18 mouse cellular contexts compared by ENCODE assay signal in the genomic region with DNA sequence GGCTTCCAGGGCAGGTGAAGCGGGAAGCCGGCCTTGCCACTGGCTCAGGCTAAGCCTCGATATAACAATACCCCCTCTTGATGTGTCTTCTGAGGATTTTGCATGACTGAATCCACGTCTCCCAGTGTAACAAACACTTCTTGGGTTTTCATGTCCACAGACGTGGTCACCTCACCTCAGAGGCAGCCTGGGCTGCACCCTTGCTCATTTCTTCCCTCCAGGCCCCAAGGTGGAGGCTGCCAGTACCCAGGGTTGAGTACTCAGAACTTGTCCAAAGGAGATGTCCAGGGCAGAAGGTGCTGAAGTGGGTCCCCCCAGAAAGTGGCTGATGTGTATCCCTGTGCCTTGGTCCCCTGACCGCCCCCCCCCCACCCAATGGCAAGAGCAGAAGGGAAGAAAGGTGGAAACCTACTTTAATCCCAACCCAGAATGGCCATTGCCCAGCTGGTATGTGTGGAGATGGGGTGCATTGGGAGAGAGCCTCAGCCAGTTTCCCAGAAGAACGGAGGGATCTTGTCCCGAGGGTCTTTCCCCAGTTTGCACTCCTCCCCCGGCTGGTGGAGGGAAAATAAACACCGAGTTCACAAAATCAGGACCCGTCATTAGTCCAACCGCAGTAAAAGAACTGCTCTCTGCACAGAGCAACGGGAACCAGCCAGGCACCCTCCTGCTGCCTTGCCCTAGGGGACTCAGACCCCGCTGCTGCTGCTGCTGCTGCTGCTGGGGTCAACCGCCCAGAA. TPM values are rescaled to one million over a fixed set of nuclear protein-coding genes. Genes with fewer than 3 reads are reported as not detected.
DNase-seq lines count a peak whose midpoint lies in the region; ATAC-seq and TF ChIP-seq lines count a peak whose summit lies in the region.
"Had no signal": no experiment of that assay in that cellular context is flagged by ENCODE, and none has a peak within 500 bp of the region (broad histone marks: within the 10 kb centered on the region; RNA-seq: fewer than 3 reads in every experiment).

No protein-coding gene starts in this region.

- H3K4me1 ChIP-seq in heart, embryonic 11.5 days (ENCODE audit: control insufficient read depth, insufficient read depth, low read length), result peaks cover 19% of the 10 kb centered on the region
- peaks cover 5% of the 10 kb centered on the region for H3K4me1 ChIP-seq in lung, postnatal 0 days (ENCODE audit: insufficient read depth, low read depth, low read length)
- H3K4me1 ChIP-seq in intestine, embryonic 14.5 days (replicated peaks; ENCODE audit: control insufficient read depth, insufficient read depth, low read length), result peaks cover 38% of the 10 kb centered on the region
- H3K4me1 ChIP-seq in stomach, embryonic 16.5 days (ENCODE audit: control insufficient read depth, insufficient read depth, low read length), result peaks cover 19% of the 10 kb centered on the region; the same call in 1 of the 2 replicates

- peaks cover 96% of the 10 kb centered on the region for H3K27me3 ChIP-seq in heart, embryonic 11.5 days (ENCODE audit: control insufficient read depth, insufficient read depth, low read length)
- H3K27me3 ChIP-seq in lung, postnatal 0 days (replicated peaks; ENCODE audit: insufficient read depth, low read length), result 0 out of 2 replicates have a peak, but pooled peaks cover 14% of the 10 kb centered on the region
- peaks cover 55% of the 10 kb centered on the region for H3K27me3 ChIP-seq in intestine, embryonic 14.5 days (replicated peaks; ENCODE audit: control insufficient read depth, insufficient read depth, low read length)
- peaks cover 37% of the 10 kb centered on the region for H3K27me3 ChIP-seq in stomach, embryonic 16.5 days (ENCODE audit: control insufficient read depth, insufficient read depth, low read length)

- H3K9me3 ChIP-seq in heart, embryonic 11.5 days (replicated peaks; ENCODE audit: control insufficient read depth, low read length), result no peaks in the 10 kb centered on the region
- H3K9me3 ChIP-seq in lung, postnatal 0 days (ENCODE audit: low read length), result no peaks in the 10 kb centered on the region
- no peaks in the 10 kb centered on the region for H3K9me3 ChIP-seq in intestine, embryonic 14.5 days (ENCODE audit: control insufficient read depth, low read length)
- H3K9me3 ChIP-seq in stomach, embryonic 16.5 days (replicated peaks; ENCODE audit: control insufficient read depth, low read length), result no peaks in the 10 kb centered on the region

- TF ChIP-seq EP300 in lung, postnatal 0 days (IDR thresholded peaks at IDR 0.05), result no peak

- WGBS in heart, embryonic 11.5 days (ENCODE audit: insufficient replicate concordance), result 1% methylated on average over 15 of the region's 15 CpGs
- WGBS in lung, postnatal 0 days, result 18% methylated on average over 14 of the region's 15 CpGs
- WGBS in intestine, embryonic 14.5 days, result 11% methylated on average over 15 of the region's 15 CpGs
- WGBS in stomach, embryonic 16.5 days, result 7% methylated on average over 15 of the region's 15 CpGs

- H3K9ac ChIP-seq in heart, embryonic 11.5 days (ENCODE audit: low read depth, low read length), result no peak overlapping the region
- no peak overlapping the region; the same call in 1 of the 2 replicates for H3K9ac ChIP-seq in lung, postnatal 0 days (replicated peaks; ENCODE audit: low read depth)
- peak overlapping the region; percentile 75 for H3K9ac ChIP-seq in intestine, embryonic 14.5 days (ENCODE audit: low read length)
- peak overlapping the region; percentile 76 for H3K9ac ChIP-seq in stomach, embryonic 16.5 days (ENCODE audit: low read length)

- H3K36me3 ChIP-seq in heart, embryonic 11.5 days (ENCODE audit: control insufficient read depth, insufficient read depth, low read length), result no peaks in the 10 kb centered on the region
- H3K36me3 ChIP-seq in lung, postnatal 0 days (ENCODE audit: insufficient read depth, low read length), result no peaks in the 10 kb centered on the region
- peaks cover 3% of the 10 kb centered on the region; the same call in 1 of the 2 replicates for H3K36me3 ChIP-seq in intestine, embryonic 14.5 days (ENCODE audit: control insufficient read depth, insufficient read depth, low read length)
- H3K36me3 ChIP-seq in stomach, embryonic 16.5 days (ENCODE audit: control insufficient read depth, insufficient read depth, low read length), result no peaks in the 10 kb centered on the region

- DNase-seq in heart, adult 18-20 months, result no peak
- no peak for DNase-seq in lung, postnatal 0 days (ENCODE audit: low spot score)
- DNase-seq in lung, adult 18-20 months, result no peak
- peak; percentile 72 for DNase-seq in intestine, embryonic 14.5 days (ENCODE audit: low spot score)
- DNase-seq in kidney, postnatal 25 days, result no peak
- no peak for DNase-seq in left cerebral cortex, adult 8-10 months (ENCODE audit: low spot score in 2 of 2)
- DNase-seq: cerebellum, postnatal 14 days; gastrocnemius, adult 2 months; heart, adult 11 months; heart, postnatal 36 days; kidney, postnatal 10 days had no signal

- H3K27ac ChIP-seq in heart, embryonic 11.5 days (ENCODE audit: low read depth, low read length), result no peak overlapping the region
- no peak overlapping the region; the same call in 1 of the 2 replicates for H3K27ac ChIP-seq in lung, postnatal 0 days (ENCODE audit: low read length)
- peak overlapping the region; percentile 87 for H3K27ac ChIP-seq in intestine, embryonic 14.5 days (ENCODE audit: low read depth)
- peak overlapping the region; percentile 92 for H3K27ac ChIP-seq in stomach, embryonic 16.5 days (ENCODE audit: low read length)
- H3K27ac ChIP-seq: gastrocnemius, adult 2 months had no signal

- peak overlapping the region; percentile 56; the same call in 1 of the 2 replicates for H3K4me2 ChIP-seq in heart, embryonic 11.5 days
- H3K4me2 ChIP-seq in lung, postnatal 0 days (replicated peaks; ENCODE audit: low read depth, low read length), result peak overlapping the region; percentile 62
- peak overlapping the region; percentile 54 for H3K4me2 ChIP-seq in intestine, embryonic 14.5 days (ENCODE audit: low read length)
- peak overlapping the region; percentile 69 for H3K4me2 ChIP-seq in stomach, embryonic 16.5 days (ENCODE audit: low read depth, low read length)

- no peak for ATAC-seq in heart, embryonic 11.5 days (replicated peaks; ENCODE audit: insufficient number of reproducible peaks, low FRiP score, low TSS enrichment)
- no peak for ATAC-seq in lung, postnatal 0 days
- ATAC-seq in intestine, embryonic 14.5 days (replicated peaks; ENCODE audit: low FRiP score, low TSS enrichment, low read depth), result no peak
- ATAC-seq in stomach, embryonic 16.5 days (ENCODE audit: insufficient read depth, low FRiP score), result no peak
- ATAC-seq: forebrain, embryonic 16.5 days; inflammation-experienced regulatory T-cells, adult 6 months; Patski had no signal

- TF ChIP-seq CTCF in lung, postnatal 0 days (IDR thresholded peaks at IDR 0.05), result no peak

- peak overlapping the region; percentile 29; the same call in 1 of the 2 replicates for H3K4me3 ChIP-seq in heart, embryonic 11.5 days (ENCODE audit: low read depth, low read length)
- peak overlapping the region; percentile 34 for H3K4me3 ChIP-seq in lung, postnatal 0 days (ENCODE audit: low read depth, low read length)
- H3K4me3 ChIP-seq in intestine, embryonic 14.5 days (ENCODE audit: low read depth, low read length), result peak overlapping the region; percentile 32
- peak overlapping the region; percentile 31 for H3K4me3 ChIP-seq in stomach, embryonic 16.5 days (replicated peaks; ENCODE audit: low read length)
- H3K4me3 ChIP-seq: myocyte had no signal

RNA-seq across cellular contexts. Expression of a gene that starts 9.9 kb away (rescaled TPM):
- 3.1 and 9.0 TPM in 2 replicates for polyA plus RNA-seq in heart, embryonic 11.5 days (2014; fragmentation: Nextera tagmentation; extraction: Ambion mirVana)
- total RNA-seq in heart, adult 18-20 months (2021), result under 1 TPM; 0.15 to 0.31 TPM
- polyA plus RNA-seq in lung, postnatal 0 days (2015; fragmentation: Nextera tagmentation; extraction: Ambion mirVana), result 156 and 194 TPM in 2 replicates
- polyA plus RNA-seq in intestine, embryonic 14.5 days (2014; fragmentation: Nextera tagmentation; extraction: Ambion mirVana), result 129 and 149 TPM in 2 replicates
- 98.1 and 101 TPM in 2 replicates for polyA plus RNA-seq in stomach, embryonic 16.5 days (2015; fragmentation: Nextera tagmentation; extraction: Ambion mirVana)
- total RNA-seq in left cerebral cortex, adult 8-10 months (2022), result 1 to 10 TPM in 2 of 4 experiments, under 1 TPM in 2; 0.54 to 1.6 (median 0.84) TPM
- polyA plus RNA-seq: myocyte had no signal

RNA-seq across cellular contexts. Expression of a gene that starts 33.9 kb away (rescaled TPM):
- polyA plus RNA-seq in heart, embryonic 11.5 days (2014; fragmentation: Nextera tagmentation; extraction: Ambion mirVana), result 45.1 and 46.2 TPM in 2 replicates
- 10 to 100 TPM; 12.7 to 13.0 TPM for total RNA-seq in heart, adult 18-20 months (2021)
- 36.1 and 37.7 TPM in 2 replicates for polyA plus RNA-seq in lung, postnatal 0 days (2015; fragmentation: Nextera tagmentation; extraction: Ambion mirVana)
- polyA plus RNA-seq in intestine, embryonic 14.5 days (2014; fragmentation: Nextera tagmentation; extraction: Ambion mirVana), result 59.2 and 62.9 TPM in 2 replicates
- polyA plus RNA-seq in stomach, embryonic 16.5 days (2015; fragmentation: Nextera tagmentation; extraction: Ambion mirVana), result 51.1 and 57.5 TPM in 2 replicates
- total RNA-seq in left cerebral cortex, adult 8-10 months (2022), result 10 to 100 TPM; 33.9 to 43.3 (median 41.4) TPM

RNA-seq across cellular contexts. Expression of a gene that starts 41.7 kb away (rescaled TPM):
- 12.7 and 14.1 TPM in 2 replicates for polyA plus RNA-seq in heart, embryonic 11.5 days (2014; fragmentation: Nextera tagmentation; extraction: Ambion mirVana)
- total RNA-seq in heart, adult 18-20 months (2021), result 1 to 10 TPM; 1.7 to 1.9 TPM
- 0.47 and 0.58 TPM in 2 replicates for polyA plus RNA-seq in lung, postnatal 0 days (2015; fragmentation: Nextera tagmentation; extraction: Ambion mirVana)
- 0.43 and 0.48 TPM in 2 replicates for polyA plus RNA-seq in intestine, embryonic 14.5 days (2014; fragmentation: Nextera tagmentation; extraction: Ambion mirVana)
- polyA plus RNA-seq in stomach, embryonic 16.5 days (2015; fragmentation: Nextera tagmentation; extraction: Ambion mirVana), result 0.12 and 0.14 TPM in 2 replicates
- 1 to 10 TPM; 1.2 to 2.2 (median 1.9) TPM for total RNA-seq in left cerebral cortex, adult 8-10 months (2022)
- polyA plus RNA-seq: inflammation-experienced regulatory T-cells, adult 6 months had no signal

RNA-seq across cellular contexts. Expression of a gene that starts 53.5 kb away (rescaled TPM):
- 0.69 and 1.2 TPM in 2 replicates for polyA plus RNA-seq in heart, embryonic 11.5 days (2014; fragmentation: Nextera tagmentation; extraction: Ambion mirVana)
- under 1 TPM; 0.10 to 0.18 TPM for total RNA-seq in heart, adult 18-20 months (2021)
- polyA plus RNA-seq in lung, postnatal 0 days (2015; fragmentation: Nextera tagmentation; extraction: Ambion mirVana), result 0.88 and 1.3 TPM in 2 replicates
- 6.5 and 7.7 TPM in 2 replicates for polyA plus RNA-seq in intestine, embryonic 14.5 days (2014; fragmentation: Nextera tagmentation; extraction: Ambion mirVana)
- 3.4 and 4.0 TPM in 2 replicates for polyA plus RNA-seq in stomach, embryonic 16.5 days (2015; fragmentation: Nextera tagmentation; extraction: Ambion mirVana)
- total RNA-seq in left cerebral cortex, adult 8-10 months (2022), result under 1 TPM; 0.13 to 0.34 (median 0.15) TPM
- total RNA-seq: gastrocnemius, adult 2 months had no signal
- polyA plus RNA-seq: inflammation-experienced regulatory T-cells, adult 6 months; limb, embryonic 11.5 days had no signal

Comparison
In these comparisons a context has a peak if more than half of its experiments do, and no peak if none do; other contexts are left out.
1. H3K27ac ChIP-seq: peak in intestine, embryonic 14.5 days (single experiment) and stomach, embryonic 16.5 days (single experiment); none in heart, embryonic 11.5 days (single experiment) and lung, postnatal 0 days (single experiment).
2. H3K9ac ChIP-seq: peak in intestine, embryonic 14.5 days (single experiment) and stomach, embryonic 16.5 days (single experiment); none in heart, embryonic 11.5 days (single experiment) and lung, postnatal 0 days (single experiment).
3. Peak in every context shown above with its lines, with median percentiles within 50 percentile points of each other: H3K4me2 ChIP-seq and H3K4me3 ChIP-seq.